Mouse (Mus musculus) G1E (cell line): ENCODE measurements around the gene Wwox. TPM values are rescaled to one million over a fixed set of nuclear protein-coding genes. Genes with fewer than 3 reads are reported as not detected.

Source experiments
- ATAC-seq: 2 replicates; pipeline ENCODE4 v1.8.0; 2016; ENCODE audit warnings: mild to moderate bottlenecking; ENCODE audit not compliant: insufficient number of reproducible peaks, poor library complexity, low FRiP score, severe bottlenecking; ENCODE audit errors: extremely low read depth
- DNase-seq: peaks from one replicate; pipeline ENCODE4 v3.0.0; 2012; ENCODE audit warnings: low spot score
- H3K27me3 ChIP-seq: 2 replicates; pipeline ENCODE4 v1.6.1; 2012; ENCODE audit warnings: mild to moderate bottlenecking, low read length, inconsistent platforms; ENCODE audit not compliant: insufficient read depth
- H3K36me3 ChIP-seq: replicated peaks from 2 replicates; pipeline ENCODE3; 2012; ENCODE audit warnings: mild to moderate bottlenecking, inconsistent platforms
- H3K4me1 ChIP-seq: 2 replicates; pipeline ENCODE4 v1.6.1; 2012; ENCODE audit warnings: low read depth, low read length, inconsistent platforms, mixed read lengths; ENCODE audit not compliant: insufficient read depth
- H3K4me3 ChIP-seq: 2 replicates; pipeline ENCODE4 v1.5.1; 2012; ENCODE audit warnings: low read depth, mild to moderate bottlenecking, inconsistent platforms, low read length, moderate library complexity, mixed read lengths
- H3K9me3 ChIP-seq: replicated peaks from 2 replicates; pipeline ENCODE4 v1.6.1; 2012; ENCODE audit warnings: inconsistent platforms
- CTCF ChIP-seq: IDR thresholded peaks from 2 replicates; pipeline ENCODE4 v1.5.1; 2012; ENCODE audit warnings: low read depth, low read length, inconsistent platforms, mixed read lengths
- GATA1 ChIP-seq: IDR thresholded peaks from 2 replicates; pipeline ENCODE4 v1.6.1; 2012; ENCODE audit warnings: borderline replicate concordance, low read length, inconsistent platforms, mixed read lengths
- GATA2 ChIP-seq: IDR thresholded peaks from 2 replicates; pipeline ENCODE4 v1.6.1; 2012; ENCODE audit warnings: low read depth, low read length, inconsistent platforms, borderline replicate concordance
- POLR2AphosphoS5 ChIP-seq: IDR thresholded peaks from 2 replicates; pipeline ENCODE4 v1.6.1; 2012; ENCODE audit warnings: low read depth, low read length, inconsistent platforms; ENCODE audit not compliant: insufficient replicate concordance
- TAL1 ChIP-seq: conservative IDR thresholded peaks from 2 replicates; pipeline ENCODE4 v1.6.1; 2012; ENCODE audit warnings: low read depth, low read length, inconsistent platforms, mixed read lengths
- polyA plus RNA-seq: library from polyadenylated mRNA; stranded (reverse); fragments of >175 nt; gene quantifications from 2 replicates; pipeline ENCODE4 v1.2.3, GENCODE M21; 2012
- total RNA-seq, 2 experiments: library from RNA; stranded (forward) in 1 of 2; stranded (reverse) in 1 of 2; fragments of 200-1000 nt in 1 of 2; fragments of >200 nt in 1 of 2; fragmentation: Nextera tagmentation in 1 of 2; gene quantifications; 2 replicates each; pipeline ENCODE4 v1.2.3; 2014 to 2017

Wwox gene
- total and polyA plus RNA-seq, 3 experiments: 5.8 to 33.9 (median 7.2) TPM

- DNase-seq (no peak), ATAC-seq (no peak)
- TF ChIP-seq POLR2AphosphoS5 (no peak), TAL1 (no peak), GATA1 (no peak), GATA2 (no peak), CTCF (no peak)
- no peak overlapping the region for H3K4me3 ChIP-seq
- H3K9me3 ChIP-seq: peaks cover 74% of the 10 kb centered on the region
- H3K4me1 ChIP-seq: no peaks in the 10 kb centered on the region
- H3K36me3 ChIP-seq: no peaks in the 10 kb centered on the region
- H3K27me3 ChIP-seq: no peaks in the 10 kb centered on the region
Observed at GRCm38 (mm10) chr8:114806826-114807420, 367.5 kb downstream of the Wwox start.

DNA sequence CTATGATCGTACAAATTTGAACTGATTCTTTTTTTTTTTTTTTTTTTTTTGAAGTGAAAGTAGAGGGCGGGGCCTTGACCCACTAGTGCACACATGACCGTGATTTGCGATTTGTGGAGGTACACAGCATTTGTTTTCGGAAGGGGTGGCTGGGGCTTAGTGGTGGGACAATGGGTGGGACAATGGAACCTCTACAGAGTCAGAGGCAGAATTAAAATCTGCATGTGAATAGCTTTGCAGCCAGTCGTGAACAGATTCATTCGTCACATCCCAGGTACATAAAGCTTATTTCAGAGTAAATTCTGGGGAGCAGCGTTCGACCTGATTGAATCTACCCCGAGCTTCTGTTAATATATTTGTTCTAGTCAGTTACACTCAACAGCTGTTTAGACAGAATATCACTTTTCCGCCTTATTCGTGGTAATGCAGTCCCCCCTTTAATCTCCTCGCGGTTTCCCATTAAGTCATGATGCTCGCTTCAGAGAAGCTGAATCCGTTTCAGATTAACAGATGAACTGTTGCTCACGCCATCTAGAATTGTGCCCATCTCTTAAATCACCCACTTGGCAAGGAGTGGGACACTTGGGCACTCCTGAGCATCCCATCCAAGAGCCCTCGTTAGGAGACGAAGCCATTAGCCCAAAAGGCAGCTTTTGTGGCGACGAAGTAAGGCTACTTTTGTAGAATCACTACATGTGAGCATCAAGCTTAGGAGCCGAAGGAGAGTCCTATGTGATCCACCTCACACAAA, 368.4 kb downstream of the Wwox start:
- peaks cover 74% of the 10 kb centered on the region for H3K9me3 ChIP-seq
- H3K27me3 ChIP-seq: no peaks in the 10 kb centered on the region
- no peak overlapping the region for H3K4me3 ChIP-seq
- no peaks in the 10 kb centered on the region for H3K4me1 ChIP-seq
- no peaks in the 10 kb centered on the region for H3K36me3 ChIP-seq
- DNase-seq (no peak), ATAC-seq (no peak)
- TF ChIP-seq POLR2AphosphoS5: no peak
- TF ChIP-seq GATA1: no peak
- no peak for TF ChIP-seq CTCF
- no peak for TF ChIP-seq TAL1
- no peak for TF ChIP-seq GATA2

DNA sequence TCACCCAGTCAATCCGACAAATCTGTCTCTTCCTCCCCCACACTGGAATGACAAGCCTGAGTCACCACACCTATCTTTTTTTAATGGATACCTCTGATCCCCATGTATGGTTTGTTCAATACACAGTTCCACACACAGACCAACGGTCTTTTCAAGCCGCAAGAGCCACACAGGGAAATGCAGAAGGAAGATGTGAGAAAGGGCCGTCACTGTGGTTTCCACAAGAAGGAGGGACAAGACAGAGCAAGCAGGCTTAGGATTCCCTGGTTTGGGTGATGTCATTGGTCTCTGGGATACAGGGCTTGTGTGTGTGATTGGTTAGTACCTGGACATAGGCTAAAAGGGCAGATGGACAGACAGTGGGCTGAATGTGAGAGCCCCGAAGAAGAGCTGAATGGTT, 371.0 kb downstream of the Wwox start:
- H3K27me3 ChIP-seq: no peaks in the 10 kb centered on the region
- no peaks in the 10 kb centered on the region for H3K4me1 ChIP-seq
- DNase-seq: no peak
- peaks cover 73% of the 10 kb centered on the region for H3K9me3 ChIP-seq
- no peaks in the 10 kb centered on the region for H3K36me3 ChIP-seq
- ATAC-seq: no peak
- TF ChIP-seq POLR2AphosphoS5: no peak
- TF ChIP-seq GATA2: no peak
- no peak for TF ChIP-seq GATA1
- TF ChIP-seq CTCF: no peak
- TF ChIP-seq TAL1: no peak
- H3K4me3 ChIP-seq: no peak overlapping the region

DNA sequence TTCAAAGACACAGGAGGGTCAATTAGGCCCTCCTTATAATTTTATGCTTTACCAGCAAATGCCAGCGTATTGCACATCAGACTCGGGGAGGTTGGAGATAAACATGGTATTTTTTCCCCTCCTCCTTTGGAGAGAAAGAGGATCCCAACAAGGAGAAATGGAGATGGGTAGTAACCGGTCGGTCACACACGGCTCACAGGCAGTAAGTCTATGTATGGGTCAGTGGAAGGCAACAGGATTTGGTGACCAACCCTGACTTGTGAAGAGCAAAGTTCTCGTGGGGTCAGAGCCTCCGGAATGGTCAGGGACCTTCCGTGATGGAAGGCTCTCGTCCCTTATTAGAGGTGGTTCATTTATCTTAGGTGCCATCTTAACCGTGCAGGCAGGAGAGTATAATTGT, 374.4 kb downstream of the Wwox start:
- DNase-seq (no peak), ATAC-seq (no peak)
- Histone ChIP-seq H3K4me3 (no peak overlapping the region), H3K36me3 (no peaks in the 10 kb centered on the region), H3K9me3 (peaks cover 79% of the 10 kb centered on the region), H3K27me3 (no peaks in the 10 kb centered on the region), H3K4me1 (no peaks in the 10 kb centered on the region)
- TF ChIP-seq TAL1 (no peak), GATA2 (no peak), POLR2AphosphoS5 (no peak), CTCF (no peak), GATA1 (no peak)

DNA sequence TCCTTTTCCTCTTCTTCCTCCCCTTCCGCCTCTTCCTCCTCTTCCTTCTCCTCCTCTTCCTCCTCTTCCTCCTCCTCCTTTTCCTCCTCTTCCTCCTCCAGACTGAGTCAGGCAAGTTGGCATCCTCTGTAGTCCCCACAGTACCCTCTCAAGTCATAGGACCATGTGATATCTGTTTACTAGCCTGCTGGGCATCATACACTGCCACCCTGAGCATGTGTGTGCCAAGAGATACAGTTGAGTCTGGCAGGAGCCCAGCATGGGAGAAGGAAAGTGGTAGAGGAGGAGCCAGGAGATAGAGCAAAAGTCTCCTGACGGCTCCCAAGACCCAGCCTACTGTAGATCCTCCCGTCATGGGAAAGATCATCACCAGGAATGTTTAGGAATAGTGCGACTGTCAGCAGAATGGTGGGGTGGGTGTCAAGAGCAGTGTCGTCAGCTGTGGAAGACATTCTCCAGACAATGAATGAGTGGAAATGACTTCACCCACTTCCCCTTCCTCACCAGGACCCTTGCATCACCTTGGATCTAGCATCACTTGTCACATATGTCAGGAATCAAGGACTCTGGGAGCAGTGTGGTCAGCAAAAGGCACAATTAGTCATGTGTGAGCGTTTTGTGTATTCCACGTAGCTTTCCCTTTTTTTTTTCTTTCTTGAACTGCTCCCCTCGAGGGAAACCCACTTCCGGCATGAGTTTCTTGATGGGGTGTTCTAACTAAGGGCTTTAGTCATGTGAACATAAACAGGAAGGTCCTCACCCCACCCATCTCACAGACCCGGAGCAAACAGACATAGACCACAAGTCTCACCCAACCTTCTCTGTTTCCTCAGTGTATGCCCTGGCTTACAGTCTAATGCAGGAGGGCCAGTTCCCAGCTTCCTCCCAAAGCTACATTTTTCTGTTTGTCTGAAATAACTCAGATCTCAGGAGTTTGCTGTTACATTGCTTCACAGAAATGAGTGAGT, 375.6 kb downstream of the Wwox start:
- Histone ChIP-seq H3K27me3 (no peaks in the 10 kb centered on the region), H3K4me1 (no peaks in the 10 kb centered on the region), H3K9me3 (peaks cover 82% of the 10 kb centered on the region), H3K4me3 (no peak overlapping the region), H3K36me3 (no peaks in the 10 kb centered on the region)
- DNase-seq (no peak), ATAC-seq (no peak)
- TF ChIP-seq TAL1 (no peak), GATA1 (no peak), POLR2AphosphoS5 (no peak), CTCF (no peak), GATA2 (no peak)
